Mouse (Mus musculus) MEL (cell line): ENCODE results near the gene Map3k7cl. TPM values are rescaled to one million over a fixed set of nuclear protein-coding genes. Genes with fewer than 3 reads are reported as not detected.

Experiments
- DNase-seq: peaks from one replicate; pipeline ENCODE4 v3.0.0; 2011; ENCODE audit warnings: low read depth, low spot score
- H3K27ac ChIP-seq: 2 replicates; pipeline ENCODE4 v1.5.1; 2012; ENCODE audit warnings: low read depth, mild to moderate bottlenecking, control low read depth, low read length, moderate library complexity; ENCODE audit not compliant: control insufficient read depth
- H3K27me3 ChIP-seq, 2 experiments: fragments of 150-350 bp in 1 of 2; sonication (generic) in 1 of 2; 2 replicates each; pipeline ENCODE4 v1.6.1; 2012; ENCODE audit warnings: low read length in 2 of 2, mild to moderate bottlenecking in 2 of 2, improper control_type of control experiment in 1 of 2, moderate library complexity in 1 of 2; ENCODE audit not compliant: insufficient read depth in 2 of 2, control insufficient read depth in 1 of 2
- H3K36me3 ChIP-seq, 2 experiments: 2 replicates each; pipeline ENCODE4 v1.6.1; 2012 to 2014; ENCODE audit warnings: low read length in 2 of 2, improper control_type of control experiment in 1 of 2, inconsistent platforms in 1 of 2, mild to moderate bottlenecking in 1 of 2; ENCODE audit not compliant: insufficient read depth in 2 of 2, control insufficient read depth in 1 of 2
- H3K4me1 ChIP-seq, 2 experiments: fragments of 150-350 bp in 1 of 2; sonication (generic) in 1 of 2; 2 replicates each; pipeline ENCODE4 v1.6.1; 2012; ENCODE audit warnings: low read length in 2 of 2, improper control_type of control experiment in 1 of 2, mild to moderate bottlenecking in 1 of 2; ENCODE audit not compliant: insufficient read depth in 2 of 2, control insufficient read depth in 1 of 2
- H3K4me3 ChIP-seq, 2 experiments: fragments of 150-350 bp in 1 of 2; sonication (generic) in 1 of 2; 2 replicates each; pipeline ENCODE4 v1.5.1; 2012; ENCODE audit warnings: low read depth in 2 of 2, low read length in 2 of 2, mild to moderate bottlenecking in 2 of 2, moderate library complexity in 2 of 2, control low read depth in 1 of 2, improper control_type of control experiment in 1 of 2; ENCODE audit not compliant: control insufficient read depth in 1 of 2, insufficient read depth in 1 of 2
- H3K79me2 ChIP-seq: 2 replicates; pipeline ENCODE4 v1.6.1; 2012; ENCODE audit warnings: mild to moderate bottlenecking, low read length, moderate library complexity; ENCODE audit not compliant: control insufficient read depth, poor library complexity, insufficient read depth
- H3K9ac ChIP-seq: 2 replicates; pipeline ENCODE4 v1.6.1; 2012; ENCODE audit warnings: low read depth, mild to moderate bottlenecking, control low read depth, low read length, moderate library complexity; ENCODE audit not compliant: control insufficient read depth, poor library complexity, severe bottlenecking
- H3K9me3 ChIP-seq: fragments of 150-350 bp; sonication (generic); replicated peaks from 2 replicates; pipeline ENCODE4 v1.6.1; 2012; ENCODE audit warnings: mild to moderate bottlenecking, low read length, improper control_type of control experiment, moderate library complexity; ENCODE audit not compliant: insufficient read depth
- CTCF ChIP-seq, 3 experiments: IDR thresholded peaks in 2 of 3; conservative IDR thresholded peaks in 1 of 3; 2 replicates each; pipeline ENCODE4 v1.5.1; 2011 to 2012; ENCODE audit warnings: low read length in 3 of 3, low read depth in 2 of 3, mild to moderate bottlenecking in 2 of 3, improper control_type of control experiment in 1 of 3, inconsistent platforms in 1 of 3, mixed read lengths in 1 of 3, moderate library complexity in 1 of 3; ENCODE audit not compliant: control insufficient read depth in 1 of 3, insufficient read depth in 1 of 3, poor library complexity in 1 of 3, severe bottlenecking in 1 of 3
- ELF1 ChIP-seq: IDR thresholded peaks from 2 replicates; pipeline ENCODE4 v1.6.1; 2014; ENCODE audit warnings: low read depth, mild to moderate bottlenecking, inconsistent platforms, low read length, improper control_type of control experiment, moderate library complexity
- EP300 ChIP-seq, 2 experiments: IDR thresholded peaks; 2 replicates each; pipeline ENCODE4 v1.6.1; 2011; ENCODE audit warnings: improper control_type of control experiment in 2 of 2, low read length in 2 of 2, low read depth in 1 of 2, mild to moderate bottlenecking in 1 of 2
- ETS1 ChIP-seq: IDR thresholded peaks from 2 replicates; pipeline ENCODE4 v1.6.1; 2012; ENCODE audit warnings: low read depth, mild to moderate bottlenecking, inconsistent platforms, low read length, improper control_type of control experiment, moderate library complexity
- GATA1 ChIP-seq: IDR thresholded peaks from 2 replicates; pipeline ENCODE4 v1.6.1; 2011; ENCODE audit warnings: low read depth, low read length, improper control_type of control experiment
- JUND ChIP-seq: IDR thresholded peaks from 2 replicates; pipeline ENCODE4 v1.6.1; 2011; ENCODE audit warnings: low read depth, mild to moderate bottlenecking, improper control_type of control experiment, low read length
- MYB ChIP-seq: IDR thresholded peaks from 2 replicates; pipeline ENCODE4 v1.6.1; 2011; ENCODE audit warnings: mild to moderate bottlenecking, low read depth, low read length, improper control_type of control experiment
- POLR2AphosphoS2 ChIP-seq: IDR thresholded peaks from 2 replicates; pipeline ENCODE4 v1.6.1; 2011; ENCODE audit warnings: low read length, improper control_type of control experiment
- RAD21 ChIP-seq: IDR thresholded peaks from 2 replicates; pipeline ENCODE4 v1.6.1; 2011; ENCODE audit warnings: mild to moderate bottlenecking, low read depth, low read length, improper control_type of control experiment
- SMC3 ChIP-seq: IDR thresholded peaks from 2 replicates; pipeline ENCODE4 v1.6.1; 2011; ENCODE audit warnings: low read depth, low read length, improper control_type of control experiment
- UBTF ChIP-seq: IDR thresholded peaks from 2 replicates; pipeline ENCODE4 v1.6.1; 2012; ENCODE audit warnings: low read depth, mild to moderate bottlenecking, inconsistent platforms, low read length, improper control_type of control experiment, moderate library complexity, borderline replicate concordance; ENCODE audit not compliant: insufficient read depth
- USF1 ChIP-seq: IDR thresholded peaks from 2 replicates; pipeline ENCODE4 v1.6.1; 2014; ENCODE audit warnings: low read depth, mild to moderate bottlenecking, inconsistent platforms, low read length, improper control_type of control experiment, moderate library complexity
- ZC3H11A ChIP-seq: IDR thresholded peaks from 2 replicates; pipeline ENCODE4 v1.6.1; 2012; ENCODE audit warnings: low read depth, mild to moderate bottlenecking, inconsistent platforms, low read length, improper control_type of control experiment
- ZKSCAN1 ChIP-seq: IDR thresholded peaks from 2 replicates; pipeline ENCODE4 v1.6.1; 2012; ENCODE audit warnings: low read depth, mild to moderate bottlenecking, inconsistent platforms, low read length, improper control_type of control experiment, moderate library complexity
- polyA plus RNA-seq, 2 experiments: library from polyadenylated mRNA; stranded (reverse) in 1 of 2; unstranded in 1 of 2; fragments of >175 nt in 1 of 2; fragments of >200 nt in 1 of 2; gene quantifications; 2 replicates each; pipeline versions ENCODE4 v1.2.1 to v1.2.4; 2012; ENCODE audit warnings: low replicate concordance in 2 of 2, low read depth in 1 of 2; ENCODE audit not compliant: insufficient read length in 2 of 2, insufficient read depth in 1 of 2, missing spikeins in 1 of 2
- total RNA-seq: library from RNA; depleted of rRNA; stranded (reverse); fragments of 300-350 nt; gene quantifications from 2 replicates; pipeline ENCODE4 v1.2.3, GENCODE M21; 2012

Map3k7cl gene
- total and polyA plus RNA-seq, 3 experiments, result not detected

- no peaks in the 10 kb centered on the region for H3K4me1 ChIP-seq
- H3K27me3 ChIP-seq, result peaks cover 0 to 3% of the 10 kb centered on the region in 2 experiments; a peak in 2 of 4 replicates
- TF ChIP-seq JUND, result no peak
- peak; percentile 21; the same call in 1 of the 2 replicates for TF ChIP-seq ZC3H11A
- peak; percentile 47 for TF ChIP-seq RAD21
- no peak for TF ChIP-seq ELF1
- TF ChIP-seq CTCF (IDR thresholded peaks at IDR 0.05 in 2 of 3, conservative IDR thresholded peaks at IDR 0.05 in 1 of 3; ENCODE audit: control insufficient read depth in 1 of 3, insufficient read depth in 1 of 3, low read depth in 2 of 3, low read length in 3 of 3, poor library complexity in 1 of 3, severe bottlenecking in 1 of 3), result peak in 2 of 3 experiments; percentile 19 to 57; a peak in 2 of 6 replicates
- TF ChIP-seq EP300 (IDR thresholded peaks at IDR 0.05; ENCODE audit: low read depth in 1 of 2, low read length in 2 of 2), result no peak
- TF ChIP-seq MYB, result no peak
- TF ChIP-seq SMC3, result peak; percentile 63
- DNase-seq, result peak; percentile 12
- no peaks in the 10 kb centered on the region for H3K36me3 ChIP-seq
- H3K4me3 ChIP-seq, result no peak overlapping the region
- H3K9me3 ChIP-seq, result no peaks in the 10 kb centered on the region
- H3K9ac ChIP-seq, result no peak overlapping the region
- no peaks in the 10 kb centered on the region for H3K79me2 ChIP-seq
- H3K27ac ChIP-seq, result no peak overlapping the region
These were observed 31.5 kb downstream of the Map3k7cl start for GRCm38 (mm10) chr16:87584618-87585017.

GRCm38 (mm10) chr16:87585548-87586262, 32.6 kb downstream of the Map3k7cl start:
- H3K27ac ChIP-seq, result no peak overlapping the region
- DNase-seq, result no peak

GRCm38 (mm10) chr16:87587843-87588242, 34.7 kb downstream of the Map3k7cl start:
- H3K27me3 ChIP-seq, result peaks cover 0 to 3% of the 10 kb centered on the region in 2 experiments; a peak in 2 of 4 replicates
- no peaks in the 10 kb centered on the region for H3K36me3 ChIP-seq
- H3K27ac ChIP-seq, result no peak overlapping the region
- no peak for DNase-seq
- no peak overlapping the region for H3K4me3 ChIP-seq
- no peaks in the 10 kb centered on the region for H3K79me2 ChIP-seq
- TF ChIP-seq ETS1 (no peak), USF1 (no peak), UBTF (no peak)
- H3K9me3 ChIP-seq, result no peaks in the 10 kb centered on the region
- H3K4me1 ChIP-seq, result no peaks in the 10 kb centered on the region
- H3K9ac ChIP-seq, result no peak overlapping the region

More at GRCm38 (mm10) chr16:87585548-87586262, 32.6 kb downstream of the Map3k7cl start:
- H3K4me1 ChIP-seq, result no peaks in the 10 kb centered on the region
- peaks cover 0 to 3% of the 10 kb centered on the region in 2 experiments; a peak in 2 of 4 replicates for H3K27me3 ChIP-seq
- no peak overlapping the region for H3K4me3 ChIP-seq
- no peaks in the 10 kb centered on the region for H3K79me2 ChIP-seq
- H3K36me3 ChIP-seq, result no peaks in the 10 kb centered on the region
- no peaks in the 10 kb centered on the region for H3K9me3 ChIP-seq
- no peak for TF ChIP-seq GATA1
- TF ChIP-seq ZKSCAN1, result no peak
- no peak for TF ChIP-seq ELF1
- TF ChIP-seq POLR2AphosphoS2, result no peak
- no peak for TF ChIP-seq USF1
- H3K9ac ChIP-seq, result no peak overlapping the region
